Mouse (Mus musculus): ENCODE measurements around the gene Capn7.

DNA sequence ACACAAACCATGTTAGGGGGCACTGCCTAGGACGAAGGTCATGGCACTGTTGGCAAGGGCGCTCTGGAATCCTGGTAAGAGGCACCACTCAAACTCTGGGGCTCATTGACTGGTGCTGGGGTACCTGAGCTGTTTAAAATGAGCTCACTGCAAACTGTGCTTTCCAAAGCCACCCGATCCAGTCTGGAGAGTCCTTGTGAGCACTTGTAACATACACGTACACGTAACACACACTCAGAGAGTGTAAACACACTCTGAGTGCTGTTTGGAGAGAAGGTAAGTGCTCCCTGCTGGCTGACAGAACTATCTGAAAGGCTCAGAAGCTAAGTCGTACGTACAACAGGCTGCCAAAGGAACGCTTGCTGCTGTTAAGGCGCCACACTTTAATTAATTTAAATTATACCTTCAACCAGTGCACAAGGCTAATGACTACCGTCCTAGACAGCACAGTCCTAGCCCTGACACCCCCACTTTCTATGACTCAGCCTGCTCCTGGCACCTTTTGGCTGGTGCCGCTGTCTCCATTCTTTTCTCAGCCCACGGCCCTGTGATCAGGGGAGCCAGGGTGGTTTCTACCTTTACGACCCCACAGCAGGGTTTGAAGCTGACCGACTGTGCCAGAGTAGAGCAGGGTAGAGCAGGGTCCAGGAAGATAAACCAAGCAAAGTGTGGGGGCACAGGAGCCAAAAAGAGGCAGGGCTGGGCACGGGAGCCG lies 80.6 kb downstream of the Capn7 start:
- TF ChIP-seq HCFC1 (IDR thresholded peaks at IDR 0.05; ENCODE audit: low read depth, low read length) (no peak), CTCF (conservative IDR thresholded peaks at IDR 0.05 in 1 of 2, IDR thresholded peaks at IDR 0.05 in 1 of 2; ENCODE audit: low read depth in 2 of 2, low read length in 2 of 2) (no peak), RCOR1 (conservative IDR thresholded peaks at IDR 0.05; ENCODE audit: low read depth, low read length) (no peak), POLR2A (IDR thresholded peaks at IDR 0.05; ENCODE audit: low read depth, low read length) (no peak), ZNF384 (IDR thresholded peaks at IDR 0.05; ENCODE audit: low read depth, low read length) (no peak), MAZ (IDR thresholded peaks at IDR 0.05; ENCODE audit: low read depth, low read length) (no peak), TBP (conservative IDR thresholded peaks at IDR 0.05; ENCODE audit: low read depth, low read length) (no peak; the same call in 1 of the 2 replicates), EP300 (IDR thresholded peaks at IDR 0.05; ENCODE audit: low read length) (no peak), USF1 (IDR thresholded peaks at IDR 0.05; ENCODE audit: low read depth, low read length) (no peak), ETS1 (conservative IDR thresholded peaks at IDR 0.05; ENCODE audit: low read depth, low read length) (no peak), RAD21 (IDR thresholded peaks at IDR 0.05; ENCODE audit: low read depth, low read length) (no peak), MXI1 (IDR thresholded peaks at IDR 0.05; ENCODE audit: low read depth, low read length) (no peak)
